Mouse (Mus musculus) heart, embryonic 12.5 days (tissue): ENCODE data around the gene Htr6. TPM values are rescaled to one million over a fixed set of nuclear protein-coding genes. Genes with fewer than 3 reads are reported as not detected.

Source experiments
- polyA plus RNA-seq: library from polyadenylated mRNA; unstranded; fragments of >200 nt; fragmentation: Nextera tagmentation; extraction: Ambion mirVana; gene quantifications from 2 replicates; pipeline ENCODE4 v1.2.1, GENCODE M21; 2016

The Htr6 gene
- polyA plus RNA-seq, 1 experiment from 2014 or later = not detected

Other genes starting within 250 kb of the Htr6 start
- gene Pla2g5, start 212.1 kb downstream of the Htr6 start, polyA plus RNA-seq = 2.5 and 2.6 TPM in 2 replicates
- gene Gm13030, start 201.6 kb downstream of the Htr6 start, polyA plus RNA-seq = not detected in 2 replicates
- gene Pla2g2e, start 197.6 kb downstream of the Htr6 start, polyA plus RNA-seq = not detected in 2 replicates
- gene Otud3, start 161.6 kb downstream of the Htr6 start, polyA plus RNA-seq = 3.6 and 3.8 TPM in 2 replicates
- gene Rnf186, start 108.5 kb downstream of the Htr6 start, polyA plus RNA-seq = not detected in 2 replicates
- 5.4 and 5.5 TPM in 2 replicates for gene Tmco4, start 102.7 kb downstream of the Htr6 start, polyA plus RNA-seq
- gene Nbl1, start 17.4 kb upstream of the Htr6 start, polyA plus RNA-seq = 10.1 and 10.6 TPM in 2 replicates
- 682 and 719 TPM in 2 replicates for gene Minos1, start 55.5 kb upstream of the Htr6 start, polyA plus RNA-seq
- gene Capzb, start 117.3 kb upstream of the Htr6 start, polyA plus RNA-seq = 395 and 402 TPM in 2 replicates
- gene Pqlc2, start 235.1 kb upstream of the Htr6 start, polyA plus RNA-seq = 10.6 and 11.3 TPM in 2 replicates
- gene Akr7a5, start 235.2 kb upstream of the Htr6 start, polyA plus RNA-seq = 51.5 and 54.1 TPM in 2 replicates